Mouse (Mus musculus): ENCODE measurements around the gene 2700081O15Rik.
"Not testable (repeated sequence)": the region's sequence is repeated elsewhere in the genome, so short reads cannot be mapped to it uniquely, and the experiment has no call there.

Gene 2700081O15Rik

DNA sequence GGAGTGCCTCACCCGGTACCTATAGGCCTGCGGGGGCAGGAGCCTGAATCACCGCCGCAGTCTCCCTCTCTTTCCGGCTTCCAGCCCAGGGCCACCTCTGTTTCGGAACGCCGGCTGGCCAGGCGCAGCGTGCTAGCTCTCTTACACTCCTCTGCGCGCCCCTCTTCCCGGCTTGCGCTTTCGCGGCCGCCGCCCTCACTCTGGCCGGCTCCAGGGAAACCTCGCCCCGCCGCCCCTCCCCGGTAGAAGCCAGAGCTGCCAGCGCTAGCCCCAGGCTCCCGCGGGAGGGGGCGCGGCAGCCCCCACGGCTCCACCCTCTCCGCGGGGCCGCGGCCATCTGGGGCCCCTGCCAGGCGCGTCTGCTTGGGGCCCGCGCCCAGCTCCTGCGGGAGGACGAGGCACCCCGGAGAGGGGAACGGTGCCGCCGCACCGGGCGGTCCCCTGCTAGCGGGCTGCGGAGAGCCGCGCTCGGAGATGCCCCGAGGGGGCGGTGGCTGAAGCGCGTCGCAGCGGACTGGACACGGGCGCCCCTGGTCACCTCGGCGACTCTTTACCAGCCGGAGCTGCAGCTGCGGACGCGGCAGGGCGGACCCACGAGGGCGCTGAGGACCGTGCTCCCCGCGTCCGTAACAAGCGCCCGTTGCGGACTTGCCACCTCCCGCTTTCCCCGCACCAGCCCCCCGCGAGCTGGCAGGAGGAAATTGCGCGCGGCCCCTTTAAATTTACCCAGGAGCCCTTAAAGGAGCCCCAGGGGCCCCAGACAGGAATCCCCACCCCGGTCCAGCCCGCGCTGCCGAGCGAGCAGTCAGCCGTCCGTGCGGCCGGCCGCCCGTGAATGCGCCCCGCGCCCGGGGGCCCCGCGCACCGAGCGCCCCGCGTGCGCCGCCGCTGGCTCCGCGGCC lies at the start of gene 2700081O15Rik:
TSS of gene 2700081O15Rik (plus strand) at position 792 of the 902 bp plus-strand sequence.
- no peak for DNase-seq (ENCODE audit: low read depth, low spot score)

DNA sequence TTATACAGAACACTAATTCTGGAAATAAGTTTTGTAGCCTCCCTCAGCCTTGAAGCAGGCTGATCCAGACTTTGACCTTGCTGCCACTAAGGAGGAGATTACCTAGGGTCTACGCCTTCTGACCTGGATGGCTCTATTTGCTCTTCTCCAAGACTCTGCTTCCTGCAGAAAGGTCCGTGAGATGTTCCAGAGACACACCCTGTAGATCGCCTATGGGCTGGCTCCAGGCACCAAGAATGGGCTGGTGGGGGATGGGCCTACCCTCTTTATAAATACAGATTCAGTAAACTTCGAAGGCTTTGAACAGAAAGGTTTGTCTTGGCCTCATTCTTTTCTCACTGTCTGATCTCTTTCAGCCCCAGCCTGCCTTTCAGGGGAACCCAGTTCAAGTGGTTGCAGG lies 48.0 kb upstream of the 2700081O15Rik start:
- not testable (repeated sequence) for DNase-seq (ENCODE audit: low read depth, low spot score)

DNA sequence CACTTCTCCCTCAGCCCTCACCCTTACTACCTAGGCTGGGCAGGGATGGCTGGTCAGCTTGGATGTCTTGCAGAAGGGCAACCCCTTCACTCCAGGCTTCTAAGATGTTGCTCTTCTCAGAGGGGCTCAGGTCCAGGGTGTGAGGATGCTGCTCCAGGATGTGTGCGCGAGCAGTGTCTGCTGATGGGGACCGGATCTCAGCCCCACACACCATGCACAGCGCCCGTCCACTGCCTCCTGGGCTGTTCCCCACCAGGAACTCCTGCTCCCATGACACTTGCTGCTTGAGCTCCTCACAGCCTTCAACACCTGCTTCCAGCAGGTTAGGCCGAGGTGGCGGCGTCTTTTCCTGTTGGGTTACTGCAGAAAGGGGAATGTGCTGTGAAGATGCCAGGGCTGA lies 42.9 kb upstream of the 2700081O15Rik start:
- DNase-seq (ENCODE audit: low read depth, low spot score): no peak

DNA sequence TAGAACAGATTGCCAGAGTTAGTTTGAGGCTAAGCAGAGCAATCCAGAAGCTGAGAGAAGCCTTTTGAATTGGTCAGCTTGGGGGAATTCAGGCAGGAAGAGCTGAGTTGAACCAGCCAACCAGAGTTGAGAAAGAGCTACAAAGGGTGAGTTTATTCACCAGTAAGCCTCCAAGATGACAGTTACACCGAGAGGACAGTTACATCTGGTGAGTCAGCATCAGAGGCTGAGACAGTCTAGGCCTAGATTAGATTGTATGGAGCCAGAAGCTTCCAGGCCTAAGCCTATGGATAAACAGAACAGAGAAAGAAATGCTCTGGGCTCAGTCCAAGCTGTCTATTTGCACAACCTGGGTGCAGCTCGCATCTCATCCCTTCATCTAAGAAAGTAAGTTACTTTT lies 39.8 kb upstream of the 2700081O15Rik start:
- DNase-seq (ENCODE audit: low read depth, low spot score): no peak

DNA sequence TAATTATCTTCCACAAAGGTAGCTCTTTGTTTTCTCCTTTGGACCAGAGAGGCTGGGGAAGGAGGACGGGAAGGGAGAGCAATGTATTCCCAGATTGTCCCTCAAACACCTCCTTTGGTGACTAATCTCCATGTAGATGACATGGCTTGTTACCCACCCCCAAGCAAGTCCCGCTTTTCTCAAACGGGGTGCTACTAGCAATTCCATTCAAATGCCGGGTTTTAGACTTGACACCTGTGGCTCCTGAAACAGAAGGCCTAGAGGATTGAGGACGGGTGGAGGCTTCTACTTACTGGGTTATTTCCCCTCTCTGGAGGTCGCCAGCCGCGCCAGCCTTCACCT lies 35.5 kb upstream of the 2700081O15Rik start:
- no peak for DNase-seq (ENCODE audit: low read depth, low spot score)

DNA sequence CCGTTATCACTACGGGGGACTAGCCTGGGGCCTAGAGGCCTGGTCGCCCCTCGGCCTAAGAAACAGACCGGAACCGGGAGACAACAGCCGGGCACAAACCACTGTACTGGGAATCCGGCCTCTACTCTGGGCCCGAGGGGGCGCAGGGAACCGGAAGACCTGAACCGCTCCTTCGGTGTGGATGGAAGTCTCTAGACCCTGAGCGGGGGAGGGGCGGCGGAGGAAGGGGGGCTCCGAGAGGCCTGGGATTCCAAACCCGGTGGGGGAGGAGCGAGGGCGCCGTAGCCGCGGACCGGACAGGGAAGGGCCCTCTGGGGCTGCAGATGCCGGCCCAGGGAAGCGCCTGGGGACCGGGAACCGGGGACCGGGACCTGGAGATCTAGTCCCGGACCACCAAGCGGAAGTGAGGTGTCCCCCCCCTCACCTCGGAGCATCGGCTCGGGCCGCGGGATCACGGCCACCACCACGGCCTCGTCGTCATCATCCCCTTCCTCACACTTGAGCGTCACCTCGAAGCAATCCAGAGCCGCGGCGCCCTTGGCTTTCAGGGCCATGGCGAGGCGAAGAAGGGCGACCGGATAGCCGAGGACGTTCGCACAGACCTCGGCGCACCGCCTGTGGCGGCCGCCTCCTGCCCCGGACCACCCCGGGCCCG lies 35.0 kb upstream of the 2700081O15Rik start:
- DNase-seq (ENCODE audit: low read depth, low spot score): peak; percentile 49

DNA sequence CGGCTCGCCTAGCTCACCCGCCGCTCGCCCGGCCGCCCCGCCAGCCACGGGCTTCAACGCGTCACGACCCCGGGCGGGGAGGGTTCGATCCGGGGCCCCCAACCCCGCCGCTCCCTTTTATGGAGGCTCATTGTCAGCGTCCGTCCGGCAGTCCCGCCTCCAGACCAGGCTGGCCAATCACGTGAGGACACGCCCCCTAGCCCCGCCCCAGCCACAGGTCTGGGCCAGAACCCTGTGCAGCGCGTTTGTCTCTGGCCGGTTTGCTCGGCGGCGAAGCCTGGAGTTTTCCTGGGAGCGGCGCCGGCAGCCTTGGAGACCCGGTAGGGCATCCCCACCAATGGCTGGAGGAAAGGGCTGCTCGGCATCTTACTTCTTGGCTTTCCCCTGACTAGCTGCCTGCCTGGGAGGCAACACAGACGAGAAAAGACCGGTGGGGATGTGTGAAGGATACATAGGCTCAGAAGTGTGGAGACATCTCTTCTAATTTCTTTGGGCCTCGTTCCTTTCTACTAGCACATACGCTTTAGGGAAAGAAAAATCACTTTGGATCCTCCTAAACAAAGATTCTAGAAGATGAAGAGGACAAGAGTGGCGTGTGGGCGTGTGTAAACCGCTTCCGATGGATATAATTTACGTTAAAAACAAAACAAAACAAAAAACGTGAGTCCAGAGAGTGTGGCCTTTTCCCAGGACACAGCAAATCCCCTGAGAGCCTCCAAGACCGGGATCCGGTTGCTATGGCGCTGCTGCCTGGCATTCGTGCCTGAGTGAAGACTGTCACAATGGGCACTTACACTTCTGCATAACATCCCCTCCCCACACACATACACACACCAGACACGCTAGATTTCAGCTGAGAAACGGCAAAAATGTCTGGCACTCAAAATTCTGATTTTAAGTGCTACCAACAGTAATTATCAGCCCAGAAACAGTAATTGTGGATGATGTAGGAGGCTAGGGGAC lies 34.2 kb upstream of the 2700081O15Rik start, which contains the start of gene Spindoc:
TSS of gene Spindoc (minus strand) at position 92 of the 963 bp plus-strand sequence.
- DNase-seq (ENCODE audit: low read depth, low spot score): peak; percentile 89

DNA sequence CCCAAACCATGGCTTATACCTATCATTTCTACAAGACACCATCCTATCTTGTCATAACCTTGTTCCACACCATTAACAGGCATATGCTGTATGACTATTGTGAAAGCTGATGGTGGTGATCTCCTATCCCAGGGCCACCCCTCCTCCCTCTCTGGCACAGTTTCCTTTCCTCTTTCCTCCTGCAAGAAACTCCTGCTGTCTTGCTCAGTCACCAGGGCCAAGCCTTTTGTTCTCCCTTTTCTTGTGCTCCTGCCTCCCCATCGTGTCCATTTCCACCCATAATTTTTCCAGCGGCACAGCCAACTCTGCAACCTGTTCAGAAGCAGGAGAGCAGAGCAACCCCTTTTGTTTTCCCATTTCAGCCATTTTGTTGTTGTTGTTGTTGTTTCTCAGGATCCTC lies 31.4 kb upstream of the 2700081O15Rik start:
- no peak for DNase-seq (ENCODE audit: low read depth, low spot score)

DNA sequence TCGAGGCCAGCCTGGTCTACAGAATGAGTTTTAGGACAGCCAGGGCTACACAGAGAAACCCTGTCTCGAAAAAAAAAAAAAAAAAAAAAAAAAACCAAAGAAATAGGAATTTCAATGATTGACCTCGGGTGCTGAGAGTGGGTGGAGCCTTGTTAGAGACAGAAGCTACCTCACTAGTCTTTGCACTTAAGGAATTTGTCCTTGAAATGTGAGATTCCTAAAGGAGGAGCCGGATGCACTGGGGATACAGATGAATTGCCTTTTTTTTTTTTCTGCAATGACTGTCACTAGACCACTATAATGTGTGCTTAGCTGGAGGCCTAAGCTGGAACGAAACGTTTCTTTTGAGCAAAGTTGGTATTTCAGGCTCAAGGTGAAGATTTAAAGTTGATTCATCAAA lies 28.9 kb upstream of the 2700081O15Rik start:
- DNase-seq (ENCODE audit: low read depth, low spot score): no peak

DNA sequence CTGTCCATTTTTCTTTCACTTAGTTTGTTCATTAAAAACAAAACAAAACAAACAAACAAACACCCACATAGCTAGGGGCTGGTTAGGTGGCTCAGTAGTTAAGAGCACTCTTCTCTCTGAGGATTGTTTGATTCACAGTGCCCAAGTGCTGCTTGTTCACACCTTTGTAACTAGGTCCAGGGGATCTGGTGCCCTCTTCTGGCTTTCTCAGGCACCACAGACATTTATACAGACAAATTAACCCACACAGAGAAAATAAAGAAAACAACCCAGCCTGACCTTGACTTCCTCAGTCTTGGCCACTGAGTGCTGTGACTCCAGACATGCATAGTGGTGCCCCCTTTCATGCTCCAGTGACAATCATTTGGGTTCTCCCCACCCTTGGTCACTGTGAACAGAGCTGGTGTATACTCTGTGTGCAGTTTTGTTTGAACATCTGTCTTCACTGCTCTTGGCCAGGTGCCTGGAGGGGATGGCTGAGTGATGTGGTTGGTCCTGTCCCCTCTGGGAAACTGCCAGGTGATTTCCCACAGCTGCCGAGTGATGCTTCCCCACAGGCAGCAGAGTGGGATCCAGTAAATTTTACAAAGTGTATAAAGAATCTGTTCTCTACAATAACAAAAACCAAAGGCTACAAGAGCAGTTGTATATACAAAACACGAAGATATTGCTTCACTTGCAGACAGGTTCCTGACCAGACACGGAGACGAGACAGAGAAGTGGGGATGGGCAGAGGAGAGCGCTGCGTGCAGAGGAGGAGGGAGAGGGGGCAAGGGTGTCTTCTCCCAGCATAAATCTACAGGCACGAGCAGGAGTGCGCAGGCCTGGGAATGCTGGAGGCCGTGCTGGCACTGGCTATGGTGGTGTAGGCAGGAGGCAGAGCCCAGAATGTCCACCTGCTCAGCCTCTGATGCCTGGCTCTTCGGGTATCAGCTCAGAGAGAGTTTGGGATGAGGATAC lies 20.3 kb upstream of the 2700081O15Rik start:
- DNase-seq (ENCODE audit: low read depth, low spot score): not testable (repeated sequence)

DNA sequence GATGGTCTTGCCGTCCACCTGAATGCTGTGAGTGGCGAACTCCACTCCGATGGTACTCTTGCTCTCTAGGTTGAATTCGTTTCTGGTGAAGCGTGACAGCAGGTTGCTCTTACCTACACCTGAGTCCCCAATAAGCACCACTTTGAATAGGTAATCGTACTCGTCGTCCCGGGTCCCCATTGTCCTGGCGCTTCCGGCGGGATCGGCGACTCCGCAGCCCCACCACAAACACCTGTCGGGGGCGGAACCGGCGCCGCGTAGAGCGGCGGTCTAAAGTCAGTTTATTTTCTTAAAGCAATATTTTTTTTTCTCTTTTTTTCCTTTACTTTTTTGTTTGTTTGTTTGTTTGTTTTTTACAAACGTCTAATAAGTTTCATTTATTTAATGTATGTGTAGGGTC lies 18.5 kb upstream of the 2700081O15Rik start:
- DNase-seq (ENCODE audit: low read depth, low spot score): not testable (repeated sequence)

DNA sequence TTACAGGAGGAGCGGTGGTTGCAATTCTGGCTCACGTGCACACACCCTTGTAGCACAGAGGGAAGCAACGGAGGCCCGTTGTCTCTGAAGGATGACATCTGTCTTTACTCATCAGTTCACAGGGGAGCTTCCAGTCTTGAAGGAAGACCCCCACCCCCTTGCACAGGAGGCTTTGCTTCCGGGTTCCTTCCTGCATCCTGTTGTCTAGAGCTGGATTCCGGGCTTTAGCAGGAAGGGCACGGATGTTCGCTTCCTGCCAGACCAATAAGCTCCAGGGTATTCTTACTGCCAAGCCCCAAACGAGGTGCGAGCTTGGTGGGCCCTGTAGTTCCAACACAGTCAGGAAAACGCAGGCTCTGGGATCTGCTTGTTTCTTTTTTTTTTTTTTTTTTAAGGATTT lies 16.8 kb upstream of the 2700081O15Rik start:
- DNase-seq (ENCODE audit: low read depth, low spot score): no peak

DNA sequence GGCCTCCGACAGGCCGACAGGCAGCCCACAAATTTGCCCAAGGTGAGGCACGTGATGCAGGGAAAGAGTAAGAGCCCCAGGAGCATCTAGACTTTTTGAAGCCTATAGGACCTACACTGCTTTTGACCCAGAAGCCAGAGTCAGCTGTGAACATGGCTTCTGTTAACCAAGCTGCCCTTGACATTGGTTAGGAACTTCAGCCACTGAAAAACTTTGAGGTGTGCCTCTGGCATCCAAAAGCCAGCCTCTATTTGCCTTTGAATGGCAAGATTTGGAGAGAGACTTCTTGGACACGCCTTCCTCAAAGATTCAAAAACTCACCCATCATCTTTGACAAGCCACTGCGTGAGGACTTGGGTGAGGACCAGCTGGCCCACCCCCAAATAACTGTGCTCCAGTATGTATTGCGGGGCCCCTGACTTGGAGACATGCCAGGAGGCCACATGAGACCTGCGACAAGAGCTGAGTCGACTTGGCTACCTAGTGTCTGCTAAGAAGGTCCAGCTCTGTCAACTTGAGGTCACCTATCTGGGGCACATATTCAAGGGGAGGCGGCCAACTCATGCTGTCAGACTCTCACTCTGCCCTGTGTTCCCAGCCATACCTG lies 12.7 kb upstream of the 2700081O15Rik start:
- DNase-seq (ENCODE audit: low read depth, low spot score): no peak

DNA sequence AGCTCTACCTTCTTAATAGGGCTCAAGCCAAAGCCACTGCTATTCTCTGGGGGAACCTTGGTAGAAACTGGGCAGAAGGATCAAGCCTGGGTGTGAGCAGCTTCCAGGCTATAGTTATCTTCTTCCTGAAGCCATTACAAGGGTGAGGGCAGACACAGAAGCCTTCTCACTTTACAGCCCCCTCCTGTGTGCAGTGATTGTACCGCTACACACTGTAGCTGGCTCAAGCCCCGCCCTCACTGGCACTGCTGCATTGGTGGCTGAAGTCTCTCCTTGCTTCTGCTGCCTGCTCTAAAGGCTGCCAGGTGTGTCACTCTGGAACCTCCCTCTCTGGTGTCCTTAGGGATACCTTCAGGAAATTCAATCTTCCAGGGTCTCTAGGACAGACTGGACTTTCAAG lies 5.1 kb upstream of the 2700081O15Rik start:
- no peak for DNase-seq (ENCODE audit: low read depth, low spot score)

DNA sequence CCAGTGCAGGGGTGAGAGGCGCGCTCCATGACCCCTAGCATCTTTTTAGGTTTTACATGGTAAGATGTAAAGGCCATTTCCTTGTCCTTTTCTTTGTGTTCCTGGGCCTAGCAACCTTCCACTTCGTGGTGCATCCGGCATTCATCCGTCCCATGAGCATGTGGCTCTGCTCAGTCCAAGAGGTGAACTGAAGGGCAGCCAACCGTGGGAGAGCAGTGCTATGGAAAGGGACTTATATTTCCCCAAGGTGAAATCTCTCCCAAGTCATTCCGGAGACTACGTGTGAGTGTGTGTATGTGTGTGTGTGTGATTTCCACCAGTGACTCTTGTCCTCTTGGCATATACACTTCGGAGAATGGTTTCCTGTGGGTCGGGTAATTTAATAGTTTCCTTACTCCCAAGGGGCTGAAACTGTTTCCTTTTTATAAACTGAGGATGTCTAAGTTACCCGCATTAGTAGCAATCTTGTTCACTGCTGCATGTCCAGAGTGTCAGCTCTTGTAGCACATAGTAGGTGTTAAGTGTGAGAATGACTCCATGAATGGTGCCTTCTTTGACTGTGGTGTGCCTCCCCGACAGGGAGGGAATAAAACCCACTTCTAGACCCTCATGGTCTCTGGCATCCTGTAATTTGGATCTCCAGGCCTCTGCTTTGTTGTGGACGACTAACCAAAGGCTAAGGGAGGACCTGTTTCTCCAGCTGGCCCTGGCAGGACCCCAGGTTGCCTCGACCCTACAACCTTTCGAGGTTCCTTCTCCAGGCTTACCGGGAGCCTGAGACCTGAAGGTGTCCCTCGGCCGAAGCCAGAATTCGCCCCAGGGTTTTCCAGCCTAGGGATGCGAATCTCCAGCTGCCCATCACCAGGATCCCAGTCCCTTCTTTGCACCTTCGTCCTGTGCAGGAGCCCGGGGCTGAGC lies 1.2 kb upstream of the 2700081O15Rik start:
- DNase-seq (ENCODE audit: low read depth, low spot score): no peak

DNA sequence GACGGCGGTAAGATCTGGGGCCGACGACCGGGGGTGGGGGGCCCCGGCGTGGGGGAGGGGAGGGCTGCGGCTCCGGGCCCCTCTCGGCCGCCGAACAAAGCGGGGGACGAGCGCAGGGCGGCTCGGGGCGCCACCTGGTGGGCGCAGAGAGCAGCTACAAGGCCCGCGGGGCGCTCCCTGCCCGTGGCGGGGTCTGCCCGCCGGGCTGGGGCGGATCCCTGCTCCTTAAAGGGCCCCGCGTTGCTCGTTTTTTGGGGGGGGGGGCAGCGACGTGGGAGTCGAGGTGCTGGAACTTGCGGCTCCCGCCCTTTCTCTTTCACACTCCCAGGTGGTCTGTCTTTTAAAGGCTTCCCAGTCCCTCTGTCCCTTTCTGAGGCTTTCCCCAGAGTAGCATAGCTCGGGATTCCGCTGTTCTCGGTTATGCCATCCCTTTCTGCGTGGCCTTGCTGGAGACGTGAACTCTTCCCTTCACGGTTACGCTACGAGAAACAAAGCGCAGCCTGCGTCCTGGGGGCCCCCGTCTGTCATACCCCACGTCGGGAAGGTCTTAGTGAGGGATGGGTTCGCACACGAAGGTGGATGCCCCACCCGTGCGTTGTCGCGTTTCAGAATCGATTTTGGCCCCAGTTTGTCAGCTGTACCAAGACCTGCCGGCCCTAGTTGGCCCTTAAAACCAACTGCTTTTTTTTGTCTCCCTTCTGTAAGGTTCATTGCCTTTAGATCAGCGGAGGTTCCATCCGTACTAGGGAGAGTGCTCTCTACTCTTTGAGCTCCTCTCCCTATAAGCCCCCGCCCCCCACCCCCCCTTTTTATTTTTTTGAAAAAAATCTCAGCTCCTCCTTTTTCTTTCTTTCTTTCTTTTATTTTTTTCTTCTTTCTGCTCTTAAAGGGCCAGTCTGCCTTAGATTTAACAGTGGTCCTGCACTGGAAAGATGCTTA lies 755 bp downstream of the 2700081O15Rik start:
- DNase-seq (ENCODE audit: low read depth, low spot score): no peak

DNA sequence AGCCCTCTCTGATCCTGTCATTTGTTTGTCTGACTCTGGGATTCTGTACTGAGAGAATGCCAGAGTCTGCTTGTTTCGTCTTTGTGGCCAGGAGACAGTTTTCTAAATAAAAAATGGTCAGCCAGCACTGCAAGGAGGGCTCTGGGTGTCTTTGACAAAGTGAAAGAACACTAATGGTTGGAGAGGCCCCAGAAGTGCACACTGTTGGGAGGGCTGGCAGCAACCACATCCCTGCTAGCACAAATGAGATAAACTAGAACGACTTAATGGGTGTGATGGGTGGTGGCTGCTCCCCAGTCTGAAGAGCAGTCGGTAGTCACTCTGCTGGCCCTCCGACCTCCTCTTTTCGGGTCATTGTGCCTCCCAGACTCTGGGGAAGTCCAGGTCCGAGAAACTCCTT lies 1.7 kb downstream of the 2700081O15Rik start:
- DNase-seq (ENCODE audit: low read depth, low spot score): no peak

DNA sequence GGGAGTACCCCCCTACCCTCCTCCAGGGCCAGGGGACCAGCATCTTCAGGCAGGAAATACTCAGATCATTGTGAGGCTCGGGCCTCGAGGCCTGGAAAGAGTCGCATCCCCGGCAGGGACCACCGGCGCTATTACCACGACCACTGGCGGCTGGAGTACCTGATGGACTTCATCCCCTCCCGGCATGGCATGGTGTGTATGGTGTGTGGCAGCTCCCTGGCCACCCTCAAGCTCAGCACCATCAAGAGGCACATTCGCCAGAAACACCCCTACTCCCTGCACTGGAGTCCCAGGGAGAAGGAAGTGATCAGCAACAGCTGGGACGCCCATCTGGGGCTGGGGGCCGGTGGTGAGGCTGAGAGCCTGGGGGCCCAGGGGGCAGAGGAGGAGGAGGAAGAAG lies 2.7 kb downstream of the 2700081O15Rik start:
- DNase-seq (ENCODE audit: low read depth, low spot score): no peak

Measured in embryo, embryonic 11.5 days (tissue).